Mouse (Mus musculus) spleen, adult 18-20 months (tissue): ENCODE data around the gene Trip11.
"Not testable (repeated sequence)": the region's sequence is repeated elsewhere in the genome, so short reads cannot be mapped to it uniquely, and the experiment has no call there.

ENCODE experiments used
- DNase-seq, 2 experiments: peaks; one replicate each; pipeline ENCODE4 v3.0.0; 2022; ENCODE audit warnings: mixed read lengths in 2 of 2

The Trip11 gene

GRCm38 (mm10) chr12:101912626-101913490 lies at the start of gene Trip11:
TSS of gene Trip11 (minus strand) at chr12:101913267.
- DNase-seq = peak; percentile 82 to 83

GRCm38 (mm10) chr12:101958960-101959780 lies 46.1 kb upstream of the Trip11 start:
- not testable (repeated sequence) for DNase-seq

- no peak for DNase-seq
Observed at GRCm38 (mm10) chr12:101958556-101958955, 45.5 kb upstream of the Trip11 start.

GRCm38 (mm10) chr12:101957942-101958544 lies 45.0 kb upstream of the Trip11 start, which contains the start of gene Atxn3:
TSS of gene Atxn3 (minus strand) at chr12:101958246.
- DNase-seq = peak; percentile 95 to 96

DNA sequence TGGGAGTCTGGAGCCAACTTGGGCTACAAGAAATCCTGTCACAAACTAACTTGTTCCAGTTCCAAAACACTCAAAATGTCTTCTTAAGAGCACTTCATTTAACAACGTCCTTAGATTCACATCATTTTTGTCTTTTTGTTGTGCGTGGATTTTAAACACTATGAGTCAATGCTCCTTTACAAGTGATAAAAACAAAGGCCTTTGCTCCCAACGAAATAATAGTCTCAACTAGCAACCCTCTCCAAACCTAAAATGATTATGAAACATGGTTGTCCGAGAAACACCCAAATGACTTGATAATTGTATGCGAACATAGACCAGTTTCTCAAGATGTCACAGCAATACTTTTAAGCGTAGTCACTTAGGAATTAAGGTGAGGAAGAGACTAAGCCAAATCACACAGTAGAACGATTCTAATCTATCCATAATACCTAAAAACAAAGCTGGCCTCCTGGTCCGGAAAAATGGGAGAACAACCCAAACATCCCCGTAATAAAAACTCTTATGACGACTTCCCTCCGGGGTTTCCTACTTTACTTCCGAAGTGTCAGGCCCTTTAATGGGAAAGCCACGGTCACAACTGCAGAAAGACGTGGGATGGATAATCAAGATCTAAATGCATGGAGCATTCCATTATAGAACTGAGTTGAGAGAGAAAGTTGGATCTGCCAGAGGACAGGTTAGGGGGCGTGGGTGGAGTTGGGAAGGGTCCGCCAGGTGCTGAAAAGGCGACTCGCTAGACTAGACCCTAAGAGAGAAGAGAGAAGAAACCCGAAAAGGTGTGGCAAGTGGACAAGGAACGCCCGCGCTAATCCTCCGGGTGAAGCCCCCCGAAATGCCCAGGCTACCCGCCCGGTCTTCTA lies 44.2 kb upstream of the Trip11 start:
- no peak for DNase-seq

DNA sequence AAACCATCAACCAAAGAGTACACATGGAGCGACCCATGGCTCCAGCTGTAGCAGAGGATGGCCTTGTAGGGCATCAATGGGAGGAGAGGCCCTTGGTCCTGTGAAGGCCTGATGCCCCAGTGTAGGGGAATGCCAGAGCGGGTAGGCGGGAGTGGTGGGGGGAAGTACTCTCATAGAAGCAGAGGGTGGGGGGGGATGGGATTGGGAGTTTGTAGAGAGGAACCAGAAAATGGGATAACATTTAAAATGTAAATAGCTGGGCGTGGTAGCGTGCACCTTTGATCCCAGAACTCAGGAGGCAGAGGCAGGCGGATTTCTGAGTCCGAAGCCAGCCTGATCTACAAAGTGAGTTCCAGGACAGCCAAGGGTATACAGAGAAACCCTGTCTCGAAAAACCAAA lies 42.8 kb upstream of the Trip11 start:
- DNase-seq = not testable (repeated sequence)

DNA sequence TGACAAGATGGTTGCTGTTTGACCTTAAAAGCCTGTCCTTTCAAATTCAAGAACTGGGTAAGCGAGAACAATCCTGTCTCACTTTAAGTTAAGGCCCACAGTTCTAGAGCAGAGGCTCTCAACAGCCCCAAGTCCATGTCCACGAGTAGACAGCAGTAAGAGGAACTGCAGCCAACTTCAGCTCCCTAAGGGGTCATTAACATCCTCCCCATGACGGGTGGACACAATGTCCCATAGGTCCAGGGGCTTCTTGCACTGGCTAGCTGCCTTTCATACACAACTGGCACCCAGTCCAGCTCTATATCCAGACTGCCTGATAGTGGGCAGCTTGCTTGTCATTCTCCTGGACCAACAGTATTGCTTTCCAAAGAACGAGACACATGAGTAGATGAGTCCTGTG lies 35.7 kb upstream of the Trip11 start:
- DNase-seq = no peak

DNA sequence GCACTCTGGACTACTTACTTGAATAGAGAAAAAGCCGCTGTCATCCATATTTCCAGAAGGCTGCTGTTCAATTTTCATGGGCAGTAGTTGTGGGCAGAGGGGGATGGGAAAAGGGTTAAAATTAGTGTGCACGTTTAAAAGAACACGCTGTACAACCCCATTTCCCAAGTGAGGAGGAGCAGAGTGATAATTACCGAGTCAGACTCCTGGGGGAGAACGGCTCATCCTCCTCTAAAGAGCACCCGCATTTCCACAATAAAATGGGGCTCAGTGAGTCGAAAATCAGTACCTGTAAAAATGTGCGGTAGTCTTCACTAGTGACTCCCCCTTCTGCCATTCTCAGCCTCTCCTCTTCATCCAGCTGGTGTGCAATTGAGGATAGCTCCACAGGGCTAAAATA lies 34.9 kb upstream of the Trip11 start:
- no peak for DNase-seq

DNA sequence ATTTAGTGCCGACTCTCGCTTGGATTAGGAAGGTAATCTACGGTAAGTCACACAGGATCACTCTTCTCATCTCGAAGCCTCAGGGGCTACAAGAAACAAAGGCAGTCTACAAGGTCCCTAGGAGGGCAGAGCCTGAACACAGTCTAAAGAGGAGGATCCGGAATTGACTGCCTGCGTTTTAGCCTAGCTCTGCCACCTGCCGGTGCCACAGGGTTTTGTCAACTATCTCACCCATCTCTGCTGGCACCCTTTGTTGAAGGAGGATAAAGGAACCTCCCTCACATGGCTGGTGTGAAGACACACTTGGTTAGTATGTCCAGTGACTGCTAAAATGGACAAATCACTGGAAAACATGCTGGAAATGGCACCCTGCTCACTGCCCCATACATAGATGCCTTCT lies 24.5 kb upstream of the Trip11 start:
- no peak for DNase-seq

DNA sequence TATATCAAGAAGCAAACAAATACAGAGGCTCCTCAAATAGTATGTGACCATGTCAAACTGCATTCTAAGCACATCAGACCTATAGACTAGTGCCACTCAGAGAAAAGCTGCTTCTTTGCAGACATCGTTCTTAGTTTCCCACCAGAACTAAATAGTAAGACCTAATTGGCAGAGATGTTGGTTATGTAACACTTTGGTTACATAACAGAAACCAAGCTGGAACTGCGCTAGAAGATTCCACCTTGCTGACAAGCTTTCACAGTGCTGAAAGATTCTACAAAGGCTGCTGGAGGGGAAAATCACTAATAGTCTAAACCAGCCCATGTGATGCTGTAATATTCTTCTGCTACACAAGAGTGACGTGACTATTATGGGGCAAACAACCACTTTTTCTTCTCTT lies 22.2 kb upstream of the Trip11 start:
- DNase-seq = no peak

- no peak for DNase-seq
Observed at GRCm38 (mm10) chr12:101928423-101928822, 15.4 kb upstream of the Trip11 start.

DNA sequence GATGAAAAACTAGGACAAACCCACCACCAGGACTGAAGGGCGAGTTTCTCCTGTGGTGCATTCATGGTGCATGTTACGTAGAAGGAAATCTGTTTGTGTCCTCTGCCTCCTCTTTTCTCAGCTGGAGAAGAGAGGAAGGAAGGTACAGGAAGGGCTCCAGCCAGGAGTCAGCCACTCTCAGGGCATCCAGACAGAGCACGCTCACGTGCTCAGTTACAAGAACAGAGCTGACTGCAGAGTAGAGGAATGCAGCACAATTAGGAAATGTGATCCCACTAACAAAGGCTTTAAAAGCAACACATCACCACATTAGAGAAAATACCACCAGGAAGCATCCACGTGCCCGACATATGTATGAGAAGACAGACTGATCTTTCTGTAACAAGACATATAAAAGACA lies 9.2 kb upstream of the Trip11 start:
- no peak for DNase-seq

DNA sequence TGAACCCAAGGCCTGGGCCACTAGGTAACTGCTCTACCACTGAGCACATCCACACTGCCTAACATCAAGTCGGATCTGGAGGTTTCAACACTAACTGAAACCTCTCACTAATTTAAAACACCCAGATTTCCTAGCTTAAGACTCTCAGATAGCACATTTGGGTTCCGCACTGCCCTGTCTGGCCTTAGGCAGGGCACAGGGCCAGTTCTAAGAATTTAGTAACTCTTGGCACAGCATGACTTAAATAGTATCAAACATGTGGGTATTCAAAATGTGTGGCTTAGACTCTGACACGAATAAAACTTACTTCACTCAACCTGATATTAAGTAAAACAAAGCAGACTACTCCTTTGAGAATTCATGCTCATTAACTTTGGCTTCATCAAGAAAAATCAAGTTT lies 6.8 kb upstream of the Trip11 start:
- no peak for DNase-seq

DNA sequence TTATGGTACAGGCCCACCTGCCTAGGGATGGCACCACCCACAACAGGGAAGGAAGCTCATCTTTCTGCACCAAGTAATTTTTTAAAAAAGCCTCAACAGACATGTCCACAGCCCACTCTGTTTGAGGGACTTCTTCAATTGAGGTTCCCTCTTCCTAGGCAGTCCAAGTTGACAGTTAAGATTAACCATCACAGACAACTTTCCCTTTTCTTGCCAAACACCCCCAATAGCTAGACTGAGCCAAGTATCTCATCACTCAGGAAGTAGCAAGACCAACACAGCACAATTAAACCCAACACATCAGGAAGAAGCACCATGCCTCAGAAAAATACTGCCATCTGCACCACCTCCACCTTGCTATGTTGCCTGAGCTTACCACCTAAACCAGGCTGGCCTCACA lies 4.1 kb upstream of the Trip11 start:
- no peak for DNase-seq

GRCm38 (mm10) chr12:101911346-101911745 lies 1.7 kb downstream of the Trip11 start:
- DNase-seq = no peak

DNA sequence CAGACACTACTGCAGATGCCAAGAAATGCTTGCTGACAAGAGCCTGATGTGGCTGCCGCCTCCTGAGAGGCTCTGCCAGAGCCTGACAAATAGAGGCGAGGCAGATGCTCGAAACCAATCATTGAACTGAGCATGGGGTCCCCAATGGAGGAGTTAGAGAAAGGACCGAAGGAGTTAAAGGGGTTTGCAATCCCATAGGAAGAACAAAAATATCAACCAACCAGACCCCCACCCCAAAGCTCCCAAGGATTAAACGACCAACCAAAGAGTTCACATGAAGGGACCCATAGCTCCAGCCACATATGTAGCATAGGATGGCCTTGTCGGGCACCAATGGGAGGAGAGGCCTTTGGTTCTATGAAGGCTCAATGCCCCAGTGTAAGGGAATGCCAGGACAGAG lies 2.7 kb downstream of the Trip11 start:
- DNase-seq = no peak

GRCm38 (mm10) chr12:101905817-101906216 lies 7.2 kb downstream of the Trip11 start:
- DNase-seq = peak in 1 of 2 experiments; percentile 22

GRCm38 (mm10) chr12:101904906-101905305 lies 8.2 kb downstream of the Trip11 start:
- DNase-seq = no peak

- no peak for DNase-seq
Observed at GRCm38 (mm10) chr12:101904170-101904569, 8.9 kb downstream of the Trip11 start.

- DNase-seq = no peak
Observed at GRCm38 (mm10) chr12:101899671-101900245, 13.3 kb downstream of the Trip11 start.

GRCm38 (mm10) chr12:101898966-101899365 lies 14.1 kb downstream of the Trip11 start:
- no peak for DNase-seq

DNA sequence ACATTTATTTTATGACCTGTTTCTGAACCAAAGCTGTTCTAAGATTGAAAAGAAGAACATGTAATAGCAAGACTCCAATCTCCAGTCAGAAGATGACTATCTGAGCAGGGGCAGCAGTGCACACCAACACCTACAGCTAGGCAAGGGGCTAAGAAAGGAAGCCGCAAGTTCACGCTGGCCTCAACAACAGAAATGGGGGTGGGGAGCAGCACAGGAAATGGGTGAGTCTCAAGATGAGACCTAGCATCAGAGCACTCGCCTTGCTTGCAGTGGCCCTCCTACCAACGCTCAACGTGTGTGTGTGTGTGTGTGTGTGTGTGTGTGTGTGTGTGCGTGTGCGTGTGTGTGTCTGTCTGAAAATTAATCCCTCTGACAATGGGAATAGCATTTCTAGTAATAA lies 16.0 kb downstream of the Trip11 start:
- DNase-seq = peak; percentile 7 to 19
